Mouse (Mus musculus): ENCODE data around the gene Mast3.

The Mast3 gene

DNA sequence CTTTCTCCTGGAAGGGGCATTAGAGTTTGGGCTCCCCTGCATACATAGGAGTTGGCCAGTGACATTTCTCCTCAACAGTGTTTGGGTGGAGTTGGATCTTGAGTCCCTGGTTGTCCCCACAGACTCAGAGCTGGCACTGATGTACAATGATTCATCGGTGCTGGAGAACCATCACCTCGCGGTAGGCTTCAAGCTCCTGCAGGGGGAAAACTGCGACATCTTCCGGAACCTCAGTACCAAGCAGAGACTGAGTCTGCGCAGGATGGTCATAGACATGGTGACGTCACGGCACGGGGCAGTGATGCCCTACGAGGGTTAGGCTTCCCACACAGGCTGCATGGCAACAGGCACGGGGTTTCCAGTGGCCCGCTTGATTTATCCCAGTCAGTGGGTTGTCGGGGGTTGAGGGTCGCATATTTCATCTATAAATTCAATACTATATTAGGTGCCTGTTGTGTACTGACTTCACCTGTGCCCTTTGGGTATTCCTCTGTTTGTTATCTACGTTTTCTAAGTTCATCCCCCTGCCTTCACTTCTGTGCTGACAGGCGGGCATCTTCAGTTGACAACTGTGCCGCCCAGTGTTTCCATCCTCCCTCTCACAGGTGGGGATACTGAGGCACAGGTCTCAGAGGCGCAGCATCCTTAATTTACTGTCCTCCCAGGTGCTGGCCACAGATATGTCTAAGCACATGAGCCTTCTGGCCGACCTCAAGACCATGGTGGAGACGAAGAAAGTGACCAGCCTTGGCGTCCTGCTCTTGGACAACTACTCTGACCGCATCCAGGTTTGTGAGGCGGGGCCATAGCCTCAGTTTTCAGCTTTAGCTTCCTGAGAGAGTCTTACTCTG is 56.4 kb downstream of the Mast3 start:
- DNase-seq (ENCODE audit: low read depth, low spot score): no peak
- no peaks in the 10 kb centered on the region for H3K27me3 ChIP-seq (ENCODE audit: control insufficient read depth, insufficient read depth, low read length, poor library complexity, severe bottlenecking)
- no peaks in the 10 kb centered on the region; the same call in 1 of the 2 replicates for H3K36me3 ChIP-seq (ENCODE audit: control insufficient read depth, insufficient read depth, low read length, poor library complexity, severe bottlenecking)

- DNase-seq (ENCODE audit: low read depth, low spot score): no peak
- no peaks in the 10 kb centered on the region; the same call in 1 of the 2 replicates for H3K36me3 ChIP-seq (ENCODE audit: control insufficient read depth, insufficient read depth, low read length, poor library complexity, severe bottlenecking)
- H3K27me3 ChIP-seq (ENCODE audit: control insufficient read depth, insufficient read depth, low read length, poor library complexity, severe bottlenecking): no peaks in the 10 kb centered on the region
Observed at GRCm38 (mm10) chr8:70747211-70747890, 57.5 kb downstream of the Mast3 start.

- Histone ChIP-seq H3K36me3 (ENCODE audit: control insufficient read depth, insufficient read depth, low read length, poor library complexity, severe bottlenecking) (no peaks in the 10 kb centered on the region; the same call in 1 of the 2 replicates), H3K27me3 (ENCODE audit: control insufficient read depth, insufficient read depth, low read length, poor library complexity, severe bottlenecking) (no peaks in the 10 kb centered on the region)
- no peak for DNase-seq (ENCODE audit: low read depth, low spot score)
Observed at GRCm38 (mm10) chr8:70746676-70747075, 58.2 kb downstream of the Mast3 start.

GRCm38 (mm10) chr8:70745691-70746220 is 59.1 kb downstream of the Mast3 start:
- Histone ChIP-seq H3K36me3 (ENCODE audit: control insufficient read depth, insufficient read depth, low read length, poor library complexity, severe bottlenecking) (no peaks in the 10 kb centered on the region; the same call in 1 of the 2 replicates), H3K27me3 (ENCODE audit: control insufficient read depth, insufficient read depth, low read length, poor library complexity, severe bottlenecking) (no peaks in the 10 kb centered on the region)
- no peak for DNase-seq (ENCODE audit: low read depth, low spot score)

- Histone ChIP-seq H3K36me3 (ENCODE audit: control insufficient read depth, insufficient read depth, low read length, poor library complexity, severe bottlenecking) (no peaks in the 10 kb centered on the region; the same call in 1 of the 2 replicates), H3K27me3 (ENCODE audit: control insufficient read depth, insufficient read depth, low read length, poor library complexity, severe bottlenecking) (no peaks in the 10 kb centered on the region)
- DNase-seq (ENCODE audit: low read depth, low spot score): peak; percentile 57
Observed at GRCm38 (mm10) chr8:70744806-70745205, 60.0 kb downstream of the Mast3 start.

DNA sequence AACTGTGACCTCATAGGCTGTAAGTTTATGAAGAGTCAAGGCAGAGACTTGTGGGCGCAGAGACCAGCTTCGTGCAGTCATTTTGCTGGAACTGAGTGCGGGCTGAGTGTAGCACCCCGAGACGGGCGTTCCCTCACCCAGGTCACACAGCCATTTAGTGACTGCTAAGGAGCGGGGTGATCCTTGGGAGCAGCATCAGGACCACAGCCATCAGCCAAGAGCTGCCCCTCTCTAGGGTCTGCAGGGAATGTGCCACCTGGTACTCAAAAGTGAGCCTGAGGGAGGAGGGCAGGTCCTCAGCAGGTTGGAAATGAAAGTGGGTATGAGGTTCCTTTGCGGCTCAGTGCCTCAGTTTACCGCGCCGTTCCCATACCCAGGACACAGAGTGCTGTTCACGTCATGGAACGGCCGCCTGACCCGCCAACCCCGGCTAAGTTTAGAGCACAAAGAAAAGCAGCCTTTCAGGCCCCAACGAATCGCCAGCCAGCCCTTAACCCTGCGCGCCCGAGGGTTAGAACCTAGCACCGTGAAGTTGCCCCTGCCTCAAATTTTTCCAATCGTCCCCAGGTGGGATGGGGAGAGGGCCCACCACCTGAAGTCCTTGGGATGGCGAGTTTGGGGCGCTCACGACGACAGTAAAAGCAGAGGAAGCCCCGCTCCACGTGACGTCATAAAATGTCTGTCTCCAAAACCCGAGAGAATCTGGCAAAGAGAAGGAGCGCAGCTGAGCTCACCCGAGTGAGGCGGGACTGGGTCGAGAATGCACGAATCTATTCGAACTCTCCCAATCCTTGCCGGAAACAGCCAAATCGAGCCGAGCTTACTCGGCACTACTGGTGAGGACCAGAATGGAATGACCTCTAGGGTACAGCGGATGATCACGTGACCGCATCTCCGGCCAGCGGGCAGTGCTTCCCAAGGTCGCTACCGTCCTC is 60.9 kb downstream of the Mast3 start:
- Histone ChIP-seq H3K27me3 (ENCODE audit: control insufficient read depth, insufficient read depth, low read length, poor library complexity, severe bottlenecking) (no peaks in the 10 kb centered on the region), H3K36me3 (ENCODE audit: control insufficient read depth, insufficient read depth, low read length, poor library complexity, severe bottlenecking) (no peaks in the 10 kb centered on the region; the same call in 1 of the 2 replicates)
- peak; percentile 51 for DNase-seq (ENCODE audit: low read depth, low spot score)

DNA sequence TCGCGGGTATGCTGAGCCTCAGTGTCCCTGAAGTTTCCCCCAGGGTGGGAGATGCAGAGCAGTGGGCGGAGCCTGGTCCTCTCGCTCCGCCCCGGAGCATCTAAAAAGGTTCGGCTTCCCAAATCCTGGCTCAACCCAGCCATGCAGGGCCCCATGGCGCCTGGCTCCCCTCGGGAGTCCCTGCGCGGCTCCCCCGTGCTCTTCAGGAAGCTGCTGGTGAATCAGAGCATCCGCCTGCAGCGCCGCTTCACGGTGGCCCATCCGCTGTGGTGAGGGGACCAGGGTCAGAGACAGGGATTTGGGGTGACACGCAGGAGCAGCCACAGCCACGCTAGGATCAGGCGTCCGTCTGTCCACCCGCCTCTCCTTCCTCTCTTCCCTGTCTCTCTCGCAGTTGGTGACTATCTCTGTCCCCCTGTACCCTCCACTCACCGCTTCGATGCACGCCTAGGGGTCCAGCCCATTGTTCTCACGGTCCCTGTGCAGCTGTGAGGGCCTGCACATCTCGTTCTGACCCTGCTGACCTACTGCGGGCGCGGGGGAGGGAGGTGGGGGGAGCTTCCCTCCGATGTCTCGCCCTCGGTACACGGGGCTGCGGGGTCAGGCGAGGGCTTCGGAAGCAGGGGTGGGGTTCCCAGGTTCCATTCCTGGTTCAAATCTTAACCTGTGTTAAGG is 61.7 kb downstream of the Mast3 start:
- no peak for DNase-seq (ENCODE audit: low read depth, low spot score)
- Histone ChIP-seq H3K27me3 (ENCODE audit: control insufficient read depth, insufficient read depth, low read length, poor library complexity, severe bottlenecking) (no peaks in the 10 kb centered on the region), H3K36me3 (ENCODE audit: control insufficient read depth, insufficient read depth, low read length, poor library complexity, severe bottlenecking) (no peaks in the 10 kb centered on the region; the same call in 1 of the 2 replicates)

- Histone ChIP-seq H3K36me3 (ENCODE audit: control insufficient read depth, insufficient read depth, low read length, poor library complexity, severe bottlenecking) (no peaks in the 10 kb centered on the region; the same call in 1 of the 2 replicates), H3K27me3 (ENCODE audit: control insufficient read depth, insufficient read depth, low read length, poor library complexity, severe bottlenecking) (no peaks in the 10 kb centered on the region)
- no peak for DNase-seq (ENCODE audit: low read depth, low spot score)
Observed at GRCm38 (mm10) chr8:70742176-70742575, 62.7 kb downstream of the Mast3 start.

DNA sequence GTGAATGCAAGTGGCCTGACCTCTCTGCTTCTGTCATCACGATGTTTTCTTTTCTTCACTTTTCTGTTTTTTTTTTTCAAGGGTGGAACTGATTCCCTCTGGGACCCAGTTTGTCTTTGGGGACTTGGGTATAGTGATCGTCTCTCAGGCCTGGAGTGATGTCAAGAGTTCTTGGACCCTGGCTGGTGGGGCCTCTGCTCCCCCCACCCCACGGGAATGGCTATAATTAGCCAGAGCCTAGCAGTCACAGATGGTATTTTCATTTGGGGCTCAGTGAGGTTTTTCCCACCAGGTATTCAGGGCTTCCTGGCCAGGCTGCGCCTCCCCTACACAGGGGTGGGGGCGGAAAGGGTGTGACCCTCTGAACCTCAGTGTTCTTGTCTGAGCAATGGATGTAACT is 63.2 kb downstream of the Mast3 start:
- Histone ChIP-seq H3K27me3 (ENCODE audit: control insufficient read depth, insufficient read depth, low read length, poor library complexity, severe bottlenecking) (no peaks in the 10 kb centered on the region), H3K36me3 (ENCODE audit: control insufficient read depth, insufficient read depth, low read length, poor library complexity, severe bottlenecking) (no peaks in the 10 kb centered on the region; the same call in 1 of the 2 replicates)
- no peak for DNase-seq (ENCODE audit: low read depth, low spot score)

GRCm38 (mm10) chr8:70738211-70738610 is 66.6 kb downstream of the Mast3 start:
- no peaks in the 10 kb centered on the region for H3K36me3 ChIP-seq (ENCODE audit: control insufficient read depth, insufficient read depth, low read length, poor library complexity, severe bottlenecking)
- no peak for DNase-seq (ENCODE audit: low read depth, low spot score)
- no peaks in the 10 kb centered on the region for H3K27me3 ChIP-seq (ENCODE audit: control insufficient read depth, insufficient read depth, low read length, poor library complexity, severe bottlenecking)

GRCm38 (mm10) chr8:70737705-70738104 is 67.1 kb downstream of the Mast3 start:
- Histone ChIP-seq H3K36me3 (ENCODE audit: control insufficient read depth, insufficient read depth, low read length, poor library complexity, severe bottlenecking) (no peaks in the 10 kb centered on the region), H3K27me3 (ENCODE audit: control insufficient read depth, insufficient read depth, low read length, poor library complexity, severe bottlenecking) (no peaks in the 10 kb centered on the region)
- no peak for DNase-seq (ENCODE audit: low read depth, low spot score)

- no peaks in the 10 kb centered on the region for H3K36me3 ChIP-seq (ENCODE audit: control insufficient read depth, insufficient read depth, low read length, poor library complexity, severe bottlenecking)
- H3K27me3 ChIP-seq (ENCODE audit: control insufficient read depth, insufficient read depth, low read length, poor library complexity, severe bottlenecking): no peaks in the 10 kb centered on the region
- DNase-seq (ENCODE audit: low read depth, low spot score): peak; percentile 83
Observed at GRCm38 (mm10) chr8:70730956-70731355, 73.9 kb downstream of the Mast3 start.

DNA sequence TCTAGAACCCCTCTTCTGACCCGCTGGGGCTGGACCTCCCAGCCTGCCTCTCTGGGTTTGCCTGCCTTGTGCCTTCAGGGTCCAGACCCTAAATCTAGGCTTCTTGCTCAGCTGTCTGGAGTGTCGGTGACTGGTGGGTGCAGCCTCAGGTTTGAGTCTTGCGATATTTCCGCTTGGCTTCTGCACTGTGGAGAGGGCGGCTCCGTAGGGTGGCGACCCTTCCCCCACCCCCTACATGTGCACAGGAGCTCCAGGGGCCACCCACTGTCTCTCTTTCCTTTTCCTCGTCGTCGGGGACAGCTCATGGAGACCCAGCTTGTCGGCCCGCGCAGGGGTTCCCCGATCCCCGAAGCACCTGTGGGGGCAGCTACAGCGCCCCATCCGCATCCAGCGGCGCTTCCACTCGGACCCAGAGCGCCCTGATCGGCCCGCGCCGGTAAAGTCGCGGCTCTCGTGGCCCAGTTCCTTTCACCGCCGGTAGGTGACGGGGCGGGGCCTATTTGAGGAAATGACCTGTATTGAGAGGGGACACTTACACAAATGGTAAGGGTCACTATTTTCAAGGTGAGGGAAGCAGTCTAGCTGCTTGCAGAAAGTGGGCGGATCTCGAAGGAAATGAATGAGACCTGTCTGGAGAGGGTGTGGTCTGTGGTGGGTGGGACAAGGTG is 74.9 kb downstream of the Mast3 start:
- H3K36me3 ChIP-seq (ENCODE audit: control insufficient read depth, insufficient read depth, low read length, poor library complexity, severe bottlenecking): no peaks in the 10 kb centered on the region
- DNase-seq (ENCODE audit: low read depth, low spot score): peak; percentile 81
- H3K27me3 ChIP-seq (ENCODE audit: control insufficient read depth, insufficient read depth, low read length, poor library complexity, severe bottlenecking): no peaks in the 10 kb centered on the region

Data from splenic B cell, adult 2 months (primary cell).